Mouse (Mus musculus) limb, embryonic 12.5 days (tissue): ENCODE data around the gene Cd151. TPM values are rescaled to one million over a fixed set of nuclear protein-coding genes. Genes with fewer than 3 reads are reported as not detected.
"Not testable (repeated sequence)": the region's sequence is repeated elsewhere in the genome, so short reads cannot be mapped to it uniquely, and the experiment has no call there.

Experiments
- ATAC-seq: fragments of 200-750 bp; cut with Nextera tagmentation; 2 replicates; pipeline ENCODE4 v1.8.0; 2017; ENCODE audit warnings: low read depth, moderate TSS enrichment; ENCODE audit not compliant: insufficient number of reproducible peaks, insufficient read depth, low FRiP score, low TSS enrichment
- H3K27ac ChIP-seq: fragments of 300-500 bp; sonication (generic); 2 replicates; pipeline ENCODE4 v1.5.1; 2016; ENCODE audit warnings: mild to moderate bottlenecking, moderate library complexity
- H3K27me3 ChIP-seq: fragments of 300-500 bp; sonication (generic); 2 replicates; pipeline ENCODE4 v1.6.1; 2016; ENCODE audit warnings: mild to moderate bottlenecking, moderate library complexity
- H3K36me3 ChIP-seq: fragments of 300-500 bp; sonication (generic); 2 replicates; pipeline ENCODE4 v1.6.1; 2016; ENCODE audit warnings: mild to moderate bottlenecking, moderate library complexity
- H3K4me1 ChIP-seq: fragments of 300-500 bp; sonication (generic); replicated peaks from 2 replicates; pipeline ENCODE4 v1.6.1; 2016
- H3K4me2 ChIP-seq: fragments of 300-500 bp; sonication (generic); 2 replicates; pipeline ENCODE4 v1.6.1; 2016; ENCODE audit warnings: mild to moderate bottlenecking, moderate library complexity
- H3K4me3 ChIP-seq: fragments of 300-500 bp; sonication (generic); replicated peaks from 2 replicates; pipeline ENCODE4 v1.5.1; 2016; ENCODE audit warnings: mild to moderate bottlenecking
- H3K9ac ChIP-seq: fragments of 300-500 bp; sonication (generic); replicated peaks from 2 replicates; pipeline ENCODE4 v1.6.1; 2016; ENCODE audit warnings: mild to moderate bottlenecking, moderate library complexity
- H3K9me3 ChIP-seq: fragments of 300-500 bp; sonication (generic); 2 replicates; pipeline ENCODE4 v1.6.1; 2016; ENCODE audit warnings: mild to moderate bottlenecking, moderate library complexity
- WGBS: fragments of 180-500 bp; shearing (Covaris S2); methylation state at CpG from one replicate; pipeline ENCODE4 v1.1.7; 2016; 5-methylcytosine and 5-hydroxymethylcytosine counted together
- polyA plus RNA-seq: library from polyadenylated mRNA; unstranded; fragments of >200 nt; fragmentation: Nextera tagmentation; extraction: Ambion mirVana; gene quantifications from 2 replicates; pipeline ENCODE4 v1.2.1, GENCODE M21; 2016

Gene Cd151
- polyA plus RNA-seq, 1 experiment from 2014 or later: 13.5 TPM

DNA sequence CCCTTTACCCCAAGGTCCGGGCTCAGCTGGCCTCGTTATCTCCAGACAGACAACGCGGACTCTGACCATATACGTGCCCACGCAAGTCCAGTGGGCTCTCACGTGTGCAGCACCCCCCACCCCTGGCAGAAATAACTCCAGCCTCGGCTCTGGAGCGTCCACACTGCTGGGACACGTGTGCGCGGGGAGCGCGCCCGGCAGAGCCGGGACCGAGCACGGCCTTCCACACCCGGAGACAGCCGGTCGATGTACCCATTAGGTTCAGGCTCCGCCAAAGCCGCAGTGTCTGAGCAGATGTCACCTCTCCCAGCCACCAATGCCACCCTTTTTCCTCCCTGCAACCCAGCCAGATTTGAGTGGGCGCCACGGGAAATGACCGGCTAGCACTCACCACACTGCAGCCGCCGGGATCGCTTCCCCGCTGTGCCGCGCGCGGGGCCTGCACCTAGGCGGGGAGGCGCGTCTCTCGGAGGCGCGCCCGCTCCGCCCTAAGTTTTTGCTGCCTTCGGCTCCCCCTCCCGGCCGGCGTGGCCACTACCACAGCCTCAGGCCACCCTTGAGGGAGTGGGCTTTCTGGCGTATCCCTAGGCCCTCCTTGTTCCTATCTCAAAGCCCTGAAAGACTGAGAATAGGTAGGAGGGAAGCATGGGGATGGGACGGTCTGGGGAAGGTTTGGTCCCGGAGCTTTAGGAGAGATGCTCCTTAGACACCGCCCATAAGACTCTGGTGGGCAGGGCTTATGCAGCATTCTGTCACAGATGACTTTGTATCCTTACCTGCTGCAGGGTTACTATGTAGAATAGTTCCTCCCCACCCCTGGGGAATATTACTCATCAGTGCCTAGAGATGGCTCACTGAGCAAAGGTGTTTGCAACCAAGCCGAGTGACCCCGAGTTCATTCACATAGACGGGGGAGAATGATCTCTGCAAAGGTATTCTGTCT, 29.7 kb upstream of the Cd151 start, which contains the start of gene Slc25a22:
Gene Slc25a22 (minus strand): TSS at position 715 of the 943 bp plus-strand sequence.
- ATAC-seq: peak; percentile 64
- Histone ChIP-seq H3K4me2 (peak within 1 kb of the TSS; percentile 87), H3K27me3 (no peaks in the 10 kb centered on the region), H3K9me3 (no peaks in the 10 kb centered on the region), H3K4me1 (peaks cover 53% of the 10 kb centered on the region), H3K36me3 (peaks cover 59% of the 10 kb centered on the region), H3K4me3 (peak within 1 kb of the TSS; percentile 70), H3K9ac (peak within 1 kb of the TSS; percentile 76), H3K27ac (peak within 1 kb of the TSS; percentile 64)
- WGBS: 6% methylated on average over 53 of the region's 53 CpGs

DNA sequence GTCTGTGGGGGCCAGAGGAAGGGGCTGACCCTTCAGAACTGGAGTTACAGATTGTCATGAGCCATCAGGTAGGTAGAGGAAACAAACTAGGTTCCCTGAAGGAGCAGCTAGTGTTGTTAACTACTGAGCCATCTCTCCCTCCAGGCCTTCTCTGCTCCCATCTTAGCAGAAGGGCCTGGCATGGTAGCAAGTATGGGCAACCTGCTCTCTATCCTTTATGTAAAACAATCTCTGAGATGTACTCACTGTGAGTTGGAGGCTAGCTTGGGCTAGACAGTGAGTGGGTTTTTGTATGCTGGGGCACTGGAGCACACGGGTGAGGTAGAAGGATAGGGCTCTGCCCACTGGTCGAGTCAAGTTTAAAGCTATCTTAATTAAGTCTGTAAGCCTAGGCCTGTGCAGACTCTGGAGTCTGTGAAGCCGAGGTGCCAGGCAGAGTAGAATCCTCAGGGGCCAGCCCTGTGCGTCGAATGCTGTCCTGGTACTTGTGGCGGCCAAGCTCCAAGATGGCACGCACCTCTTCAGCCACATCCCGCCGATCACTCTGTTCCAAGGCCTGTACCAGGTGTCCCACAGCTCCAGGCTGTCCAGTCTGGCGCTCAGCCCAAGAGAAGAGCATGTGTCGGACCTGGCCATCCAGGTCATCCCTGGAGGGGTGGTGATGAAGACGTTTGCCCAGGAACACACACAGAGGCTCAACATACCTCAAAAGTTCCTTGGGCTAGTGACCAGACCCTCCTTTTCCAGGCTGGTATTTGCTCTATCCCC, 28.8 kb upstream of the Cd151 start:
- Histone ChIP-seq H3K4me2 (no peak overlapping the region), H3K4me3 (no peak overlapping the region), H3K9me3 (no peaks in the 10 kb centered on the region), H3K27ac (no peak overlapping the region), H3K4me1 (peaks cover 61% of the 10 kb centered on the region), H3K36me3 (peaks cover 50% of the 10 kb centered on the region), H3K9ac (no peak overlapping the region), H3K27me3 (no peaks in the 10 kb centered on the region)
- WGBS: 92% methylated on average over 12 of the region's 12 CpGs
- no peak for ATAC-seq

DNA sequence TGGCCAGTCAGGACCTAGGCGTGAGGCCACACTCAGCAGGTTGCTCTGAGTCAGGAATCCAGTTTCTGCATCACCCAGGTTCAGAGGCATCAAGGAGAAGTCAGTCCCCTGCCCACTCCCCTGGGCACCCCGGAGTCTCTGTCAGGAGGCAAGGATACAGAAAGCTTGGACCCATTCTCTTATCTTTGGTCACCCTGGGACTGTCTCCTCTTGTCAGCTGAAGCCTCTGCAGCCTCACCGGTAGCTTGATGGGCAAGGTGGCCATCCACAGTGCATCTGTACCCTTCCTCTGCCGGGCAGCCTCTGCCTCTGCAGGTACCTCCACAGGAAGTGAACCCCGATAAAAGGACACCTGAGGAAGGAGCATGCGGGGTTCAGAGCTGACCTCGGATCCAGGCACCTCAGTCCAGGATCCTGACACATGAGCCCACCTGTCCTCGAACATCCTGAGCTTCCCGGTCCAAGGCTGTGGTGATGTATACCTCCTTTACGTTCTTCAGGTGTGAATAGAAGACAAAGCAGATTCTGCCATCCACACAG, 28.0 kb upstream of the Cd151 start:
- WGBS: 96% methylated on average over 10 of the region's 10 CpGs
- Histone ChIP-seq H3K9me3 (no peaks in the 10 kb centered on the region), H3K27me3 (no peaks in the 10 kb centered on the region), H3K27ac (no peak overlapping the region), H3K36me3 (peaks cover 45% of the 10 kb centered on the region), H3K4me2 (no peak overlapping the region), H3K4me1 (peaks cover 58% of the 10 kb centered on the region), H3K9ac (peak overlapping the region; percentile 4; the same call in 1 of the 2 replicates), H3K4me3 (no peak overlapping the region)
- ATAC-seq: no peak

DNA sequence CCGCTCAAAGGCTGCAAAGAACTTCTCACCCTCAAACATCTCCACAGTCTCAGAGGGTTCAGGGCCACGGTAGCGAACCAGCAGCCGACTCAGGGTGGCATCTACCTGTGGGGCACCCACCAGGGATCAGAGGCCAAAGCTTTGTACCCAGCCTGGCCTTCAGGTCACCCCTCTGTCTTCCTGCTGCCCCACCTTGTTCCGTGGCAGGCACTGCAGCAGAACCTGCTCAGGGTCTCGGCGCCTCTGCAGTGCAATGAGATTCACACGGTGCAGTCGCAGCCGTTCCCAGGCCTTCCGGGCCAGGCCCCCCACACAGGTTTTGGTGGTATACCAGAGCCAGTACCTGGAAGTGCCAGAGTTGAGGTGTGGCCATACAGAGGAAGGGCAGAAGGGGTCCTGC, 27.4 kb upstream of the Cd151 start:
- H3K4me1 ChIP-seq: peaks cover 55% of the 10 kb centered on the region
- WGBS: 91% methylated on average over 11 of the region's 11 CpGs

DNA sequence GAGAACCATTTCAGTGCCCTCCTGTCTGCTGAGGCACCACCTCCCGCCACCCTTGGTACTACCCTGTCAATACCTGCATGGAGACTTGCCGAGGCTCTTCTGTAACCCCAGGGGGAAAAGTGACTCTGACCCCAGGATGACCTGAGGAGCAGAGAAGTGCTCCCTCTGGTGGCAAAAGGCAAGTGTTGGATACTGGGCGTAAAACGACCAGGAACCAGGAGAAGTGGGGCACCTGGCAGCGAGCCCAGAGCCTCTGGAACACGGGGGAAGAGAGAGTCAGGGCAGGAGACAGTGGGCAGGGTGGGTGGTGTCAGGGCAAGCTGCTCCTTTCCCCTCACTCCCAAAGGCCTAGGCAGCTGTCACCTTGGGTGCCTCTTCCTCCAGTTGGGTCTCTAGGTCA, 26.6 kb upstream of the Cd151 start:
- no peak for ATAC-seq
- 28% methylated on average over 6 of the region's 6 CpGs for WGBS

More for the DNA sequence above, 27.4 kb upstream of the Cd151 start:
- Histone ChIP-seq H3K9me3 (no peaks in the 10 kb centered on the region), H3K27me3 (no peaks in the 10 kb centered on the region), H3K4me3 (no peak overlapping the region), H3K36me3 (peaks cover 45% of the 10 kb centered on the region), H3K4me2 (no peak overlapping the region), H3K27ac (no peak overlapping the region), H3K9ac (no peak overlapping the region; the same call in 1 of the 2 replicates)
- ATAC-seq: no peak

DNA sequence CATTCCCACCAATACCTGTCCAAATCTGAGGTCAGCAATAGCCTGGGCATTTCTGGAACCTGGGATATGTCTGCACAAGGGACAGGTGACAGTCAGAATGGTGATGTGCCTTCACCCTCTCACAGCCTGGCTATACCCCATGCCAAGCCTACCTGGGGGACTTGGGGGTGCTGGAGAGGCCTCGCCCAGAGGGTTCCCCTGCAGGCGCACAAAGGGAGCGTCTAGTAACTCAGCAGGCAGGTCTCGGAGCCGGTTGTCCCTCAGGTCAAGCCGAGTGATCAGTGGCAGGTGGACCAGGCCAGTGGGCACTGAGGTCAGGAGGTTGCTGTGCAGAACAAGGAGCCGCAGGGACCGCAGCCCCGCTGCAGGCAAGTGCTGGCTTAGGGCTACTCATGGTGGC, 25.7 kb upstream of the Cd151 start:
- Histone ChIP-seq H3K9me3 (no peaks in the 10 kb centered on the region), H3K4me1 (peaks cover 39% of the 10 kb centered on the region), H3K36me3 (peaks cover 45% of the 10 kb centered on the region), H3K4me3 (no peak overlapping the region), H3K9ac (0 out of 2 replicates have a peak overlapping the region, but pooled peaks have one; percentile 32), H3K4me2 (no peak overlapping the region), H3K27me3 (no peaks in the 10 kb centered on the region), H3K27ac (no peak overlapping the region)
- WGBS: 91% methylated on average over 9 of the region's 9 CpGs
- no peak for ATAC-seq

More for the DNA sequence above, 26.6 kb upstream of the Cd151 start:
- peaks cover 47% of the 10 kb centered on the region for H3K4me1 ChIP-seq
- H3K36me3 ChIP-seq: peaks cover 45% of the 10 kb centered on the region
- H3K27ac ChIP-seq: 0 out of 2 replicates have a peak overlapping the region, but pooled peaks have one; percentile 13
- H3K9ac ChIP-seq: no peak overlapping the region
- no peaks in the 10 kb centered on the region for H3K27me3 ChIP-seq
- H3K9me3 ChIP-seq: no peaks in the 10 kb centered on the region
- H3K4me2 ChIP-seq: no peak overlapping the region
- no peak overlapping the region for H3K4me3 ChIP-seq

DNA sequence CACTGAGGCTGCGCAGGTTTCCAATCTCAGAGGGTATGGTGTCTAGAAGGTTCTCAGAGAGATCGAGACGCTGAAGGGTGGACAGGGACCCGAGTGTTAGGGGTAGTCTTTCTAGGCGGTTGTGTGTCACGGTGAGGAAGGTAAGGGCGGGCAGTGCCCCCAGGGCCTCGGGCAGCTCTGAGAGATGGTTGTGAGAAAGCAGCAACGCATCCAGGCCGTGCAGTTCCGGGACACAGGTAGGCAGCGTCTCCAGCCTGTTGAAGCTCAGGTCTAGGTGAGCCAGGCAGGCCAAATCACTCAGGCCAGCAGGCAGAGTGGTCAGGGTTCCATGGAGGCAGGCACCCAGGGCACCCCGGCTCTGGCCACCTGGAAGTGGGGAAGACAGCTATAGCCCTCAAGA, 25.0 kb upstream of the Cd151 start:
- 89% methylated on average over 13 of the region's 13 CpGs for WGBS
- Histone ChIP-seq H3K4me3 (peak overlapping the region; percentile 48; the same call in 1 of the 2 replicates), H3K9ac (peak overlapping the region; percentile 68), H3K27me3 (no peaks in the 10 kb centered on the region), H3K4me2 (peak overlapping the region; percentile 88), H3K27ac (no peak overlapping the region), H3K4me1 (peaks cover 32% of the 10 kb centered on the region), H3K9me3 (no peaks in the 10 kb centered on the region), H3K36me3 (peaks cover 45% of the 10 kb centered on the region)
- no peak for ATAC-seq

DNA sequence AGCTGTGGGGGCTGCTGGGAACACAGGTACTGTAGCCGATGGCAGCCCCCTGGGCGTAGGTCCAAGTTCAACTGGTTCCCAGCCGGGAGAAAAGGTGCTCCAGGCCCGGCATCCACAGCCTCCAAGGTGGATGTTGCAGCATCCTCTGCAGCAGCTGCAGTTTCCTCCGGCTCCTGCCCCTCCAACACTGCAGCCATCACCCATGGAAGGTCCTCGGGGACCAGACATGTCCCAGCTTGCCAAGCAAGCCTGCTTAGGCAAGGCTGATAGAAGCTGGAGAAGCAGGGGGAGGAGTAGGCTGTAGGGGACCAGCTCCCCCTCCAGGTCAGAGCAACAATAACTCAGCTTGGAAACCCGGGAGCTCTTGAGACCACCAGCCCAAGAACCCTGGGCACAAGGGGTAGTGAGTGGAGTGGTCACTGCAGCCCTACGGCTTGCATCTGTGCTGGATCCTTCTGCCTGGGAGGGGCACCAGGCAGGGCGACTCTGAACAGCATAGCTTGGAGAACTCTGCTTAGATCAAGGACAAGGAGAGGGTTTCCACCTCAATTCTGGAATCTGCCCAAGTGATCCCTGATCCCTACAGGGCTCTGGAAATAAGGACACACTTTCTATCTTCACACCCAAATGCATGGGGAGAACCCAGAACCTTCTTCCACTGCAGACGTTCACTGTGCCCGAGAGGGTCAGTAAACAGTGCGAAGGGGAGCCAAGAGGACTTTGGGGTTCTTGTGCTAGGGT, 23.9 kb upstream of the Cd151 start:
- WGBS: 25% methylated on average over 12 of the region's 12 CpGs
- ATAC-seq: peak; percentile 0; the same call in 1 of the 2 replicates
- Histone ChIP-seq H3K36me3 (peaks cover 39% of the 10 kb centered on the region), H3K9me3 (no peaks in the 10 kb centered on the region), H3K27ac (peak overlapping the region; percentile 78), H3K4me3 (peak overlapping the region; percentile 48), H3K4me2 (peak overlapping the region; percentile 88), H3K27me3 (no peaks in the 10 kb centered on the region), H3K9ac (peak overlapping the region; percentile 68), H3K4me1 (peaks cover 34% of the 10 kb centered on the region)

DNA sequence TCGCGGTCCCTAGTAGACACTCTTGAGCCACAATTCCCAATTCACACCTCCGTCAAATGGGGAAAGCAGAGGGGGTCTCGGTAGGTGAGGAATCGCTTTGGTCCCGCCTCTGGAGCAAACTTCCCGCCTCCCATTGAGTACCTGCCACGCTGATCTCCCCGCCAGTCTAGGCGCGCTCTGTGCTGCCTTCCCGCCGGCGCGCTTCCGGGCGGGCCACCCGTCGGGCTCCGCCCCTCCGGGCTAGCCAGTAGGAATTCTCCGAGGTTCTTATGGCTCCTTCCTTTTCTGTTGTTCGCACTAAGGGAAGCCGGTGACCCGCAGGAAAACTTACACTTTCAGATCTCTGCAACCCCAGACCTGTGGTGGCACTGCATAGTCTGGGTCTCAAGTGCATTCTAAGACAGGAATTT, 23.4 kb upstream of the Cd151 start, which contains the start of gene Pidd1:
Gene Pidd1 (minus strand): TSS at position 198 of the 410 bp plus-strand sequence.
- no peaks in the 10 kb centered on the region for H3K27me3 ChIP-seq

DNA sequence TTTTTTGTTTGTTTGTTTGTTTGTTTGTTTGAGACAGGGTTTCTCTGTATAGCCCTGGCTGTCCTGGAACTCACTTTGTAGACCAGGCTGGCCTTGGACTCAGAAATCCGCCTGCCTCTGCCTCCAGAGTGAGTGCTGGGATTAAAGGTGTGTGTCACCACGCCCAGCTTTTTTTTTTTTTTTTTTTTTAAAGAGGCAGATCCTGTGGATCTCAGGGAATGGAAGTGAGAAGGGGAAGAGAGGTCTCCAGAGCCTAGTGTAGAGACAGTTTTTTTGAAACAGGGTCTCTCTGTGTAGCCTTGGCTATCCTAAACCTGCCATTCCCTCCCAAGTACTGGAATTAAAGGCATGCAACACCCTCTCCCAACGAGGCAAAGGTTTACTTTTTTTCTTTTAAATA, 20.8 kb upstream of the Cd151 start:
- not testable (repeated sequence) for H3K4me3 ChIP-seq, H3K9me3 ChIP-seq, H3K9ac ChIP-seq, H3K4me2 ChIP-seq, ATAC-seq, H3K27me3 ChIP-seq, H3K27ac ChIP-seq
- peaks cover 33% of the 10 kb centered on the region for H3K4me1 ChIP-seq
- H3K36me3 ChIP-seq: peaks cover 39% of the 10 kb centered on the region
- WGBS: 77% methylated on average over 3 of the region's 3 CpGs

More for the DNA sequence above, 23.4 kb upstream of the Cd151 start, which contains the start of gene Pidd1:
- Histone ChIP-seq H3K27ac (peak within 1 kb of the TSS; percentile 78), H3K4me1 (peaks cover 39% of the 10 kb centered on the region), H3K9ac (peak within 1 kb of the TSS; percentile 68), H3K4me2 (peak within 1 kb of the TSS; percentile 88), H3K36me3 (peaks cover 39% of the 10 kb centered on the region), H3K9me3 (no peaks in the 10 kb centered on the region), H3K4me3 (peak within 1 kb of the TSS; percentile 48)
- WGBS: under 1% methylated on average over 25 of the region's 25 CpGs
- ATAC-seq: 0 out of 2 replicates have a peak, but pooled peaks have one; percentile 33
